Mouse (Mus musculus): ENCODE data around the gene Spag5.

Gene Spag5

GRCm38 (mm10) chr11:78322860-78323259 is 21.5 kb downstream of the Spag5 start, which contains the start of gene Aldoc:
TSS of gene Aldoc (plus strand) at chr11:78322968.
- 21% methylated on average over 15 of the region's 15 CpGs for WGBS

GRCm38 (mm10) chr11:78324000-78324785 is 22.9 kb downstream of the Spag5 start:
- WGBS = 69% methylated on average over 15 of the region's 15 CpGs

- 70% methylated on average over 12 of the region's 12 CpGs for WGBS
Measured at GRCm38 (mm10) chr11:78324965-78325364, 23.6 kb downstream of the Spag5 start.

- 77% methylated on average over 4 of the region's 4 CpGs for WGBS
Measured at GRCm38 (mm10) chr11:78327215-78327614, 25.9 kb downstream of the Spag5 start.

- WGBS = 9% methylated on average over 37 of the region's 37 CpGs
Measured at GRCm38 (mm10) chr11:78327634-78328511, 26.5 kb downstream of the Spag5 start, which contains the start of gene Pigs. TSS of gene Pigs (plus strand) at chr11:78328415.

- WGBS = 2% methylated on average over 40 of the region's 41 CpGs
Measured at GRCm38 (mm10) chr11:78328512-78329056, 27.3 kb downstream of the Spag5 start.

- WGBS = 92% methylated on average over 12 of the region's 12 CpGs
Measured at GRCm38 (mm10) chr11:78332676-78333075, 31.3 kb downstream of the Spag5 start.

- WGBS = 92% methylated on average over 5 of the region's 5 CpGs
Measured at GRCm38 (mm10) chr11:78333992-78334391, 32.7 kb downstream of the Spag5 start.

- 94% methylated on average over 8 of the region's 8 CpGs for WGBS
Measured at GRCm38 (mm10) chr11:78337040-78337439, 35.7 kb downstream of the Spag5 start.

GRCm38 (mm10) chr11:78341702-78342101 is 40.4 kb downstream of the Spag5 start:
- WGBS = 84% methylated on average over 12 of the region's 12 CpGs

GRCm38 (mm10) chr11:78343381-78344327 is 42.3 kb downstream of the Spag5 start, which contains the start of gene Unc119:
TSS of gene Unc119 (plus strand) at chr11:78343482.
- 3% methylated on average over 66 of the region's 66 CpGs for WGBS

GRCm38 (mm10) chr11:78344328-78344889 is 43.1 kb downstream of the Spag5 start:
- WGBS = 68% methylated on average over 6 of the region's 6 CpGs

GRCm38 (mm10) chr11:78344890-78345715 is 43.8 kb downstream of the Spag5 start:
- WGBS = 63% methylated on average over 8 of the region's 8 CpGs

GRCm38 (mm10) chr11:78345801-78346200 is 44.5 kb downstream of the Spag5 start:
- WGBS = 78% methylated on average over 7 of the region's 7 CpGs

- WGBS = 79% methylated on average over 6 of the region's 6 CpGs
Measured at GRCm38 (mm10) chr11:78346326-78347069, 45.2 kb downstream of the Spag5 start.

- 92% methylated on average over 10 of the region's 10 CpGs for WGBS
Measured at GRCm38 (mm10) chr11:78347070-78347754, 45.9 kb downstream of the Spag5 start.

GRCm38 (mm10) chr11:78347908-78348307 is 46.6 kb downstream of the Spag5 start:
- 84% methylated on average over 9 of the region's 9 CpGs for WGBS

GRCm38 (mm10) chr11:78348474-78348873 is 47.1 kb downstream of the Spag5 start:
- WGBS = 90% methylated on average over 7 of the region's 7 CpGs
